Mouse (Mus musculus): ENCODE measurements at regions not wholly inside any gene's neighbourhood (a gene's known extent, or its start where the extent isn't known, plus 50 kb on each side); places are given as distances from the start of the nearest gene placed in this dataset.
A peak's percentile ranks its signal among the peaks of the same experiment; 100 is the strongest.

- Histone ChIP-seq H3K27ac (no peak overlapping the region), H3K27me3 (no peaks in the 10 kb centered on the region), H3K9ac (no peak overlapping the region), H3K4me2 (no peak overlapping the region), H3K4me1 (no peaks in the 10 kb centered on the region), H3K4me3 (no peak overlapping the region), H3K36me3 (no peaks in the 10 kb centered on the region), H3K9me3 (no peaks in the 10 kb centered on the region)
- WGBS = 37% methylated on average over 3 of the region's 3 CpGs
- ATAC-seq (ENCODE audit: insufficient number of reproducible peaks, insufficient read depth, low FRiP score, low TSS enrichment, low read depth) = no peak
Measured at GRCm38 (mm10) chr5:15773839-15774238, 59.8 kb upstream of the Speer4c start.

GRCm38 (mm10) chr5:15774567-15774966, 60.5 kb upstream of the Speer4c start:
- H3K4me1 ChIP-seq = no peaks in the 10 kb centered on the region
- no peak overlapping the region for H3K9ac ChIP-seq
- no peaks in the 10 kb centered on the region for H3K27me3 ChIP-seq
- H3K36me3 ChIP-seq = no peaks in the 10 kb centered on the region
- 34% methylated on average over 3 of the region's 3 CpGs for WGBS
- no peaks in the 10 kb centered on the region for H3K9me3 ChIP-seq
- no peak for ATAC-seq (ENCODE audit: insufficient number of reproducible peaks, insufficient read depth, low FRiP score, low TSS enrichment, low read depth)
- H3K4me2 ChIP-seq = no peak overlapping the region
- no peak overlapping the region for H3K4me3 ChIP-seq
- H3K27ac ChIP-seq = no peak overlapping the region

- 84% methylated on average over 3 of the region's 3 CpGs for WGBS
- no peak for ATAC-seq (ENCODE audit: insufficient number of reproducible peaks, insufficient read depth, low FRiP score, low TSS enrichment, low read depth)
- Histone ChIP-seq H3K9ac (no peak overlapping the region), H3K27me3 (no peaks in the 10 kb centered on the region), H3K4me2 (no peak overlapping the region), H3K4me1 (no peaks in the 10 kb centered on the region), H3K9me3 (no peaks in the 10 kb centered on the region), H3K4me3 (no peak overlapping the region), H3K36me3 (no peaks in the 10 kb centered on the region), H3K27ac (no peak overlapping the region)
Measured at GRCm38 (mm10) chr5:15776106-15776505, 62.0 kb upstream of the Speer4c start.

- Histone ChIP-seq H3K36me3 (no peaks in the 10 kb centered on the region), H3K9ac (no peak overlapping the region), H3K4me1 (no peaks in the 10 kb centered on the region), H3K27me3 (no peaks in the 10 kb centered on the region), H3K27ac (no peak overlapping the region), H3K4me3 (no peak overlapping the region), H3K9me3 (peaks cover 4% of the 10 kb centered on the region; the same call in 1 of the 2 replicates), H3K4me2 (no peak overlapping the region)
- WGBS = 70% methylated on average over 5 of the region's 5 CpGs
- ATAC-seq (ENCODE audit: insufficient number of reproducible peaks, insufficient read depth, low FRiP score, low TSS enrichment, low read depth) = no peak
Measured at GRCm38 (mm10) chr5:15803583-15803982, 89.5 kb upstream of the Speer4c start.

GRCm38 (mm10) chr5:15816864-15817263, 102.8 kb upstream of the Speer4c start:
- Histone ChIP-seq H3K4me2 (no peak overlapping the region), H3K36me3 (no peaks in the 10 kb centered on the region), H3K4me1 (no peaks in the 10 kb centered on the region), H3K4me3 (no peak overlapping the region), H3K9me3 (no peaks in the 10 kb centered on the region), H3K9ac (no peak overlapping the region), H3K27ac (no peak overlapping the region), H3K27me3 (no peaks in the 10 kb centered on the region)
- ATAC-seq (ENCODE audit: insufficient number of reproducible peaks, insufficient read depth, low FRiP score, low TSS enrichment, low read depth) = no peak
- 69% methylated on average over 3 of the region's 3 CpGs for WGBS

GRCm38 (mm10) chr5:15817366-15817765, 103.3 kb upstream of the Speer4c start:
- H3K9ac ChIP-seq = no peak overlapping the region
- no peak overlapping the region for H3K4me3 ChIP-seq
- H3K27me3 ChIP-seq = no peaks in the 10 kb centered on the region
- H3K36me3 ChIP-seq = no peaks in the 10 kb centered on the region
- H3K4me1 ChIP-seq = no peaks in the 10 kb centered on the region
- WGBS = 26% methylated on average over 3 of the region's 3 CpGs
- H3K9me3 ChIP-seq = no peaks in the 10 kb centered on the region
- ATAC-seq (ENCODE audit: insufficient number of reproducible peaks, insufficient read depth, low FRiP score, low TSS enrichment, low read depth) = no peak
- H3K4me2 ChIP-seq = no peak overlapping the region
- H3K27ac ChIP-seq = no peak overlapping the region

GRCm38 (mm10) chr5:15822989-15823388, 108.9 kb upstream of the Speer4c start:
- WGBS = 38% methylated on average over 3 of the region's 3 CpGs

GRCm38 (mm10) chr5:15831527-15831926, 103.0 kb upstream of the Cacna2d1 start:
- ATAC-seq (ENCODE audit: insufficient number of reproducible peaks, insufficient read depth, low FRiP score, low TSS enrichment, low read depth) = no peak
- Histone ChIP-seq H3K4me1 (no peaks in the 10 kb centered on the region), H3K36me3 (no peaks in the 10 kb centered on the region), H3K9ac (no peak overlapping the region), H3K9me3 (no peaks in the 10 kb centered on the region; the same call in 1 of the 2 replicates), H3K27ac (no peak overlapping the region), H3K27me3 (no peaks in the 10 kb centered on the region), H3K4me2 (no peak overlapping the region), H3K4me3 (no peak overlapping the region)
- WGBS = 73% methylated on average over 1 of the region's 1 CpGs

More at GRCm38 (mm10) chr5:15822989-15823388, 108.9 kb upstream of the Speer4c start:
- Histone ChIP-seq H3K9ac (no peak overlapping the region), H3K4me1 (no peaks in the 10 kb centered on the region), H3K4me2 (no peak overlapping the region), H3K27me3 (no peaks in the 10 kb centered on the region), H3K9me3 (no peaks in the 10 kb centered on the region), H3K4me3 (no peak overlapping the region), H3K27ac (no peak overlapping the region), H3K36me3 (no peaks in the 10 kb centered on the region)
- ATAC-seq (ENCODE audit: insufficient number of reproducible peaks, insufficient read depth, low FRiP score, low TSS enrichment, low read depth) = no peak

- H3K4me3 ChIP-seq = no peak overlapping the region
- ATAC-seq (ENCODE audit: insufficient number of reproducible peaks, insufficient read depth, low FRiP score, low TSS enrichment, low read depth) = no peak
- H3K4me1 ChIP-seq = no peaks in the 10 kb centered on the region
- no peaks in the 10 kb centered on the region; the same call in 1 of the 2 replicates for H3K9me3 ChIP-seq
- no peak overlapping the region for H3K4me2 ChIP-seq
- no peak overlapping the region for H3K9ac ChIP-seq
- H3K27ac ChIP-seq = no peak overlapping the region
- H3K27me3 ChIP-seq = no peaks in the 10 kb centered on the region
- 68% methylated on average over 1 of the region's 1 CpGs for WGBS
- no peaks in the 10 kb centered on the region for H3K36me3 ChIP-seq
Measured at GRCm38 (mm10) chr5:15832338-15832737, 102.2 kb upstream of the Cacna2d1 start.

GRCm38 (mm10) chr5:15838108-15838972, 96.2 kb upstream of the Cacna2d1 start:
- Histone ChIP-seq H3K36me3 (no peaks in the 10 kb centered on the region), H3K4me2 (no peak overlapping the region), H3K9me3 (no peaks in the 10 kb centered on the region), H3K27ac (no peak overlapping the region), H3K27me3 (no peaks in the 10 kb centered on the region), H3K4me3 (no peak overlapping the region), H3K9ac (no peak overlapping the region), H3K4me1 (no peaks in the 10 kb centered on the region)
- peak; percentile 74; the same call in 1 of the 2 replicates for ATAC-seq (ENCODE audit: insufficient number of reproducible peaks, insufficient read depth, low FRiP score, low TSS enrichment, low read depth)
- 29% methylated on average over 17 of the region's 17 CpGs for WGBS

- Histone ChIP-seq H3K4me1 (no peaks in the 10 kb centered on the region), H3K36me3 (no peaks in the 10 kb centered on the region), H3K4me3 (no peak overlapping the region), H3K27me3 (no peaks in the 10 kb centered on the region), H3K27ac (no peak overlapping the region), H3K4me2 (no peak overlapping the region), H3K9me3 (no peaks in the 10 kb centered on the region), H3K9ac (no peak overlapping the region)
- 90% methylated on average over 2 of the region's 2 CpGs for WGBS
- no peak for ATAC-seq (ENCODE audit: insufficient number of reproducible peaks, insufficient read depth, low FRiP score, low TSS enrichment, low read depth)
Measured at GRCm38 (mm10) chr5:15846790-15847189, 87.7 kb upstream of the Cacna2d1 start.

- Histone ChIP-seq H3K4me1 (no peaks in the 10 kb centered on the region), H3K27me3 (no peaks in the 10 kb centered on the region), H3K36me3 (no peaks in the 10 kb centered on the region), H3K4me3 (no peak overlapping the region), H3K4me2 (no peak overlapping the region), H3K27ac (no peak overlapping the region), H3K9ac (no peak overlapping the region), H3K9me3 (no peaks in the 10 kb centered on the region)
- 75% methylated on average over 5 of the region's 5 CpGs for WGBS
- no peak for ATAC-seq (ENCODE audit: insufficient number of reproducible peaks, insufficient read depth, low FRiP score, low TSS enrichment, low read depth)
Measured at GRCm38 (mm10) chr5:15849520-15849919, 85.0 kb upstream of the Cacna2d1 start.

Measured in embryonic facial prominence, embryonic 13.5 days (tissue).